Mouse (Mus musculus) small intestine, adult 2 months (tissue): ENCODE data around the gene Abcc9.

Source experiments
- CTCF ChIP-seq: fragments of 200-500 bp; IDR thresholded peaks from 2 replicates; pipeline ENCODE4 v1.5.1; 2012; ENCODE audit warnings: low read depth, mild to moderate bottlenecking, control low read depth, inconsistent platforms, low read length, moderate library complexity, mixed read lengths; ENCODE audit not compliant: insufficient replicate concordance, insufficient read length; ENCODE audit errors: extremely low read depth
- POLR2A ChIP-seq: fragments of 200-500 bp; IDR thresholded peaks from 2 replicates; pipeline ENCODE4 v1.6.1; 2012; ENCODE audit warnings: low read depth, mild to moderate bottlenecking, control low read depth, inconsistent platforms, low read length, moderate library complexity

- TF ChIP-seq CTCF (no peak), POLR2A (no peak)
Measured at GRCm38 (mm10) chr6:142668419-142668766, 33.7 kb downstream of the Abcc9 start.
